Mouse (Mus musculus): Measurements from ENCODE around the gene 9030612E09Rik. TPM values are rescaled to one million over a fixed set of nuclear protein-coding genes. Genes with fewer than 3 reads are reported as not detected.
A peak's percentile ranks its signal among the peaks of the same experiment; 100 is the strongest.

Gene 9030612E09Rik
- total RNA-seq, 2 experiments from 2014 or later: 1.2 to 1.7 TPM

DNA sequence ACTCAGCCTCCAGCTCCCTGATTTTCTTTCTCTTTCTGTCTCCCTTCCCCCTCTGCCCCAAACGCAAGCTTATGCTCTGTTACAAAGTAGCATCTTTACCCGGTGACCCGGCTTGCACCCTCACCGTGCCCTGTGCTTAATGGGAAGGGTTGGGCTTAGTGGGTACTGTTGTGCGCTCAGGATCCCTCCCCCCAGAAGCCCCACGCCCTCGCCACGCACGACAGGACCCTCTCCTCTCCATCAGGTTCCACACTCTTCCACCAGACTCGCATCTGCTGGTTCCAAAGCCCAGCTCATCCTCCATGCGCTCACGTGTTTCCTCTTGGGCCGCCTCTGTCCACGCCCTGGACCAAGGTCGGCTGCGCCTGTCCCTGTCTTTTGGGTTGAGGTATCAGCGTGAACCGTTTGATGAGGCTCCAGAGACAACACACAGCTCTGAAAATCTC is 675 bp downstream of the 9030612E09Rik start:
- DNase-seq (ENCODE audit: extremely low spot score in 1 of 2, low spot score in 2 of 2): peak in 1 of 2 experiments; percentile 55
- intact Hi-C loops (cut with DNase I): no loop called here

DNA sequence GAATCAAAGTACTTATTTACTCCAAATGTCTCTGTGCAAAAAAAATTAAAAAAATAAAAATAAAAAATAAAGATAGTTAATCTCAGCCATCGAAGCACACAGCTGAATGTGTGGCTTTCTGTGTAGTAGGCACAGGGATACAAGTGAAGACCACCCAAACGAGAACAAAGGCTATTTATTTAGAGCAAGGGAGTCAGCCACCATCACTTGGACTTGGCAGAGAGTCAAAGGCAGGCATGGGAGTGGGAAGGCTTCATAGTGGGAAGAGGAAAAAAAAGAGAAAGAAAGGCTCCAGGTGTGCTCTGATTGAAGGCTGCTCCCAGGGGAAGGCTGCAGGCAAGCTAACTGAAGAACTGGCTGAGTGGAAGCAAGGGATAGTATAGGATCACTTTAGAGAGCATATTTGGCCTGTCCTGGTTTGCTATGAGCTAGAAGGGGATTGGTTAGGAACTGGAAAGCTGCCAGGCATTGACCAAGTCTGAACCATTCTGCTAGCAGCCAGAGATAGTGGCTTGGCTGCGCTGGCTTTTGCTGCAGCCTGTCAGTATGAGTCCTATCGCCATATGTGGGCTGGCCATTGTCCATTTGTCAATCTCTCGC is 5.9 kb downstream of the 9030612E09Rik start:
- DNase-seq (ENCODE audit: extremely low spot score in 1 of 2, low spot score in 2 of 2): no peak
- intact Hi-C loops (cut with DNase I): no loop called here

DNA sequence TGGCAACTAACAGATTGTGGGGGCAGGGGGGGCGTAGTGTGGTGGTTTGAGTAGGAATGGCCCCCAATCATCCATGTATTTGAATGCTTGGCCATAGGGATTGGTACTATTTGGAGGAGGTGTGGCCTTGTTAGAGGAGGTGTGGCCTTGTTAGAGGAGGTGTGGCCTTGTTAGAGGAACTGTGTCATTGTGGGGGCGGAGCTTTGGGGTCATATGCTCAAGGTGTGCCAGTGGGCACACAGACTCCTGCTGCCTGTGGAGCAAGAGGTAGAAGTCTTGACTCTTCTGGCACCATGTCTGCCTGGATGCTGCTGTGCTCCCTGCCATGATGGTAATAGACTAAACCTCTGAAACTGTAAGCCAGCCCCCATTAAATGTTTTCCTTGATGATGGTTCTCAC is 25.7 kb downstream of the 9030612E09Rik start:
- no peak for DNase-seq (ENCODE audit: extremely low spot score in 1 of 2, low spot score in 2 of 2)
- intact Hi-C loops (cut with DNase I): no loop called here

- intact Hi-C loops (cut with DNase I): no loop called here
- no peak for DNase-seq (ENCODE audit: extremely low spot score in 1 of 2, low spot score in 2 of 2)
Observed at GRCm38 (mm10) chr10:43203865-43204264, 29.4 kb downstream of the 9030612E09Rik start.

DNA sequence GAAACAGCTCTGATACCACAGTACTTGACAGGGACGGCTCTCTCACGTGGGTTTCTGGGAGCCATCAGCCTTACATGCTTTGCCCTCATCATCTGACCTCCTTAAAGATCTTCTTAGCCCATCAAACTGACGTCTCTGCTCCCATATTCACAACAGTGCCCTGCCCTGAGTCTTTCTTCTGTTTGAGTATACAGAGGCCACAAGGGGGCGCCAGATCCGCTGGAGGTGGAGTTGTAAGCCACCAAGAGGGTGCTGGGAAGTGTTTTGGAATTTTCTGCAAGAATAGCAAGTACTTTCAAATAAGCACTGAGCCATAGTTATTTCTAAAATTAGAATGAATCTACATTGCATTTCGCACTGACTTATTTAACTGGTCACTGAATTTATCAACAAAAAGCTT is 37.4 kb downstream of the 9030612E09Rik start:
- peak in 1 of 2 experiments; percentile 37 for DNase-seq (ENCODE audit: extremely low spot score in 1 of 2, low spot score in 2 of 2)
- intact Hi-C loops (cut with DNase I): no loop called here

DNA sequence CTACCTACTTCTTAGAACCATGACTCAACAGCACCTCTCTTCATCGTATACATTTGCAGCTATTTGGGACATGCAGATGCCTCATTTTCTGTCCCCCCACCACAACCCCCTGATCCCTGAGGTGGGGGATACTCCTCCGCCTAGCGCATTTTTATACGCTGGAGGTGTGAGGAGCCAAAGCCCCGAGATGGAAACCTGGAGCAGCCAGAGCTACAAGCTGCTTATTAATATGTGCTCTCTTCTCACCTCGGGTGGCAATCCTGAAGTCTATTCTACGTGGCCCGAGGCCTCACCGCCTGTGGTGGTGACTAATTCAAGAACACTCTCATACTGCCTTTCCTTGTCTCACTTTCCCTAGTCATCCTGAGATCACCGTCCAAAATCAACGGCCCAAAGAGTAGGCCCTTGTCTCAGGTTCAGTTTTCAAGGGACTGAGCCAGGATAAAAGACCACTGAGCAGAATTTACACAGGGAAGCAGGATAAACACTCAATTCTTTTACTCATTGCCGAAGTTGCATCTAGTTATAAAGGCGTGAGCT is 42.9 kb downstream of the 9030612E09Rik start:
- intact Hi-C loops (cut with DNase I): no loop called here
- DNase-seq (ENCODE audit: extremely low spot score in 1 of 2, low spot score in 2 of 2): no peak

GRCm38 (mm10) chr10:43220479-43220878 is 46.0 kb downstream of the 9030612E09Rik start:
- intact Hi-C loops (cut with DNase I): loop anchor here (5.0 kb wide), 2 partner anchors 48 to 57 kb away; partner anchors contain the start of genes 9030612E09Rik and Sobp
- peak in 1 of 2 experiments; percentile 4 for DNase-seq (ENCODE audit: extremely low spot score in 1 of 2, low spot score in 2 of 2)

DNA sequence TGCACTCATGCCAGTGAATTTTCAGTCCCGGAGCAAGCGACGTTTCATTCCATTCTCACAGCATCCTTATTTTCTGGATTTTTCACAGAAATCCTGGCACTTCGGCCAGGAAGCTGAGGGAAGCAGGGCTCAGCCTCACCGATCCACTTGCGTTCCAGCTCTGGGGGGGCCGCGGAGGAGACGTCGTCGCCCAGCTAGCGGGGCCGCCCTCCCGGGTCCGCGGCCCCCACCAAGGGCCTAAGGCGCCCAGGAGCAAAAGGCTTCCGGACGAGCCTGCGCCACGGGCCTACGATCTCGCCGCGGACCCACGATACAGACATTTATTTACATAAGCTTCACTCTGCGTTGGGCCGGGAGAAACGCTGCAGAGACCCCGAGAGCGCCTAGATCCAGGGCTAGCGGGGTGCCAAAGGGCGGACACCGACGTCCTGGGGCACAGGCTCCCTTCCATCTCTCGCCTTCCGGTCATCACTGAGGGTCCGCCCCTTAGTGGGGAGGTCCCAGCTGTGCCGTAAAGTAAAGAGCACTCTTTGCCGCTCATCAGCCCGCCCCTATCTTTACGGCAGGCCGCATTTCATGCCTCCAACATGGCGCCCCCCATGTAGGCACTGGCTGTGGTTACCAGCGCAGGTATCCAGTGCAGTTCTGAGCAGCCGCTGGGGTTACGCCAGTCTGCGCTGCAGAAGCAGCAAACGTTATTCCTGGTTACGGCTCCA is 46.6 kb downstream of the 9030612E09Rik start, which contains the start of gene Pdss2:
Gene Pdss2 (plus strand): TSS at position 577 of the 716 bp plus-strand sequence.
- intact Hi-C loops (cut with DNase I): loop anchor here (5.0 kb wide), 2 partner anchors 49 to 56 kb away; partner anchors contain the start of genes 9030612E09Rik and Sobp
- peak; percentile 92 to 96 for DNase-seq (ENCODE audit: extremely low spot score in 1 of 2, low spot score in 2 of 2)

DNA sequence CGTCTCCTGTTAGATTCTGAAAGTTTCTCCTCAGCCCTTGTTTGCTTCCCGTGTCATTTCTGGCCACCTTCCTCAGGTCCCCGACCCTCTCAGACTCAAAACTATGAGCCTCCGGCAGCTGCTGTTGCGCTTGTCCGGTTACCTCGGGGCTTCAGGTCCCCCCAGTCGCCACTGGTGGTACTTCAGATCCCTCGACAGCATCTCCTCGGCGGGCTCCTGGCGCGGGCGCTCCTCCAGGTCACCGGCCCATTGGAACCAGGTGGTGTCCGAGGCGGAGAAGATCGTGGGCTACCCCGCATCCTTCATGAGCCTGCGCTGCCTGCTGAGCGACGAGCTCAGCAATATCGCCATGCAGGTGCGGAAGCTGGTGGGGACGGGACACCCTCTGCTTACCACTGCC is 47.2 kb downstream of the 9030612E09Rik start:
- intact Hi-C loops (cut with DNase I): loop anchor here (5.0 kb wide), 2 partner anchors 49 to 56 kb away; partner anchors contain the start of genes 9030612E09Rik and Sobp
- DNase-seq (ENCODE audit: extremely low spot score in 1 of 2, low spot score in 2 of 2): peak in 1 of 2 experiments; percentile 45

DNA sequence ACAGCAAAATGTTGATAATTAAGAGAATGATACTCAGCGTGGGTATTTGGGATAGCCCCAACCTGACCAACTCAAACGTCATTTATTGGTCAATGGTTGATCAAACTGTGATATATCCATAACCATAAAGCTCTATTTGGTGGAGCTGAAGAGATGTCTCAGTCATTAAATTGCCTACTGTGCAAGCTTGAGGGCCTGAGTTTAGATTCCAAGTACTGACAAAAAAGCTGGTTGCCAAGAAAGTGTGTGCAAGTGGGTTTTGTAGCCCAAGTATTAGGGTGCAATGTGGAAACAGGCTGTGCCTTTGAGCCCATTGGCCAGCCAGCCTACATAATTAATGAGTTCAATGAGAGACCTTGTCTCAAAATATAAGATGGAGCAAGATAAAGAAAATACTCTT is 48.9 kb downstream of the 9030612E09Rik start:
- intact Hi-C loops (cut with DNase I): loop anchor here (5.0 kb wide), 2 partner anchors 51 to 54 kb away; partner anchors contain the start of genes 9030612E09Rik and Sobp
- no peak for DNase-seq (ENCODE audit: extremely low spot score in 1 of 2, low spot score in 2 of 2)

Other genes with a start within 250 kb of the 9030612E09Rik start
- gene Sobp, start 174 bp upstream of the 9030612E09Rik start, total RNA-seq (2021): 100 to 1,000 TPM; 107 to 112 TPM
- 10 to 100 TPM; 20.2 to 20.4 TPM for gene Pdss2, start 46.8 kb downstream of the 9030612E09Rik start, total RNA-seq (2021)

All from left cerebral cortex, postnatal 10 days (tissue).